Mouse (Mus musculus) spleen, postnatal 0 days (tissue): ENCODE results near the gene Ifi213. TPM values are rescaled to one million over a fixed set of nuclear protein-coding genes. Genes with fewer than 3 reads are reported as not detected.

ENCODE experiments used
- polyA plus RNA-seq: library from polyadenylated mRNA; unstranded; fragments of >200 nt; fragmentation: Nextera tagmentation; extraction: Ambion mirVana; gene quantifications from 2 replicates; pipeline ENCODE4 v1.2.1, GENCODE M21; 2015

The Ifi213 gene
- 1.2 and 1.3 TPM in 2 replicates for polyA plus RNA-seq

DNA sequence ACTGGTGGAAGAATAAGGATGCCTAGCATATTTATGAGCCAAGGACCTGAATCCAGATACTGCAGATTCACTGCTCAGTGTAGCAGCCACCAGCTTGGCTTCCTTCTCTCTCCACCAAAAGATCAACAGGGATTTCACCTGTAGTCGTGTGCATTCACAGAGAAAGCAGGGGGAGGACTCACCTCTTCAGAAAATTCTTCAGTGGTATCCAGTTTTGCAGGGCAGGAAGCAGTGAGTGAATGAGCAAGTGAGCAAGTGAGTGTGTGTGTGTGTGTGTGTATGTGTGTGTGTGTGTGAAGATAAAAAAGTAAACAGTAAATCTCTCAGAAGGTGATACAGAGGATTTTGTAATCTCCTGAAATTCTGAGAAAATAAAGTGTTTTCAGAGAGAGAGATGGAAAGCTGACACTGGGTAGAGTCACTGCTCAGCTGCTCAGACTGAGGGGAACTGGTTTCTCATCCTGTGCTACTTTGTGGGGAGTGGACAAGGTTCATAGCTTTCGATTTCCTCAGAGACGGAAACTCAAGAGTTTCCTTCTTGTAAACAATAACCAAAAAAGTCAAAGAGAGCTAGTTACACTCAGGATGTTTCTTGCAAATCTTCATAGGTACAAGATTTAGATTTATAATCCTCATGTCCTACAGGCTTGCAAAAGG lies at the start of gene Ifi213:
Ifi213 (minus strand) TSS at position 437 of the 657 bp plus-strand sequence.

DNA sequence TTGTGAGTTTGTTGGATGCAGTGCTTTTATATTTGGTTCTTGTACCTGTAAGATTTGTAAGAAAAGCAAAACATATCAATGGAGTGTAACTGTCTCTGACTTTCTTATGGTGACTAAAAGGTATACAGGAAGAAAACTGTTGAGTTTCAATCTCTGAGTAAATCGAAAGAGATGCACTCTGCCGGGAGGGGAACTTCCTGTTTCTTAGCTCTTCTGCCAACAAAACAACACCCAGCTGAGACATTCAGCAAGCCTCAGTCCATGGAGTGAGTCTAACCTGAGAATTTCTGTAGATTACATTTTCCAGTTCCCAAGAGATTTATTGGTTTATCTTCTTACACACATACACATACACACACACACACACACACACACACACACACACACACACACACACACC lies 31.5 kb upstream of the Ifi213 start, which contains the start of gene Ifi209:
Ifi209 (plus strand) TSS at position 296 of the 400 bp plus-strand sequence.

DNA sequence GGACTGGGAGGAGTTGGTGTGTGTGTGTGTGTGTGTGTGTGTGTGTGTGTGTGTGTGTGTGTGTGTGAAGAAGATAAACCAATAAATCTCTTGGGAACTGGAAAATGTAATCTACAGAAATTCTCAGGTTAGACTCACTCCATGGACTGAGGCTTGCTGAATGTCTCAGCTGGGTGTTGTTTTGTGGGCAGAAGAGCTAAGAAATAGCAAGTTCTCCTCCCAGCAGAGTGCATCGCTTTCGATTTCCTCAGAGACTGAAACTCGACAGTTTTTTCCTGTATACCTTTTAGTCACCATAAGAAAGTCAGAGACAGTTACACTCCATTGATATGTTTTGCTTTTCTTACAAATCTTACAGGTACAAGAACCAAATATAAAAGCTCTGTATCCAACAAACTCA lies 63.3 kb downstream of the Ifi213 start, which contains the start of gene Ifi214:
Ifi214 (minus strand) TSS at position 167 of the 400 bp plus-strand sequence.

Other genes starting within 250 kb of the Ifi213 start
- 7.7 and 9.0 TPM in 2 replicates for gene Aim2, start 248.4 kb downstream of the Ifi213 start, polyA plus RNA-seq
- 1.6 TPM in 2 replicates for gene Cadm3, start 231.6 kb downstream of the Ifi213 start, polyA plus RNA-seq
- gene Ifi206, start 108.2 kb downstream of the Ifi213 start, polyA plus RNA-seq, result 0.48 and 0.97 TPM in 2 replicates
- gene Ifi214, start 63.3 kb downstream of the Ifi213 start, polyA plus RNA-seq, result 0.22 and 0.47 TPM in 2 replicates
- 2.0 and 3.2 TPM in 2 replicates for gene Ifi209, start 31.6 kb upstream of the Ifi213 start, polyA plus RNA-seq
- gene Ifi208, start 74.4 kb upstream of the Ifi213 start, polyA plus RNA-seq, result 0.06 and 0.13 TPM in 2 replicates
- 2.1 and 3.0 TPM in 2 replicates for gene Ifi207, start 142.5 kb upstream of the Ifi213 start, polyA plus RNA-seq
- gene Ifi204, start 167.7 kb upstream of the Ifi213 start, polyA plus RNA-seq, result 6.8 and 10.2 TPM in 2 replicates